Mouse (Mus musculus): ENCODE measurements around the gene Gm49393.

The Gm49393 gene

GRCm38 (mm10) chr13:60809690-60810089, 125.7 kb downstream of the Gm49393 start:
- DNase-seq (ENCODE audit: low spot score) = no peak

All from ovary, postnatal 36 days (tissue).